Mouse (Mus musculus): Measurements from ENCODE around the gene Lrrc7. TPM values are rescaled to one million over a fixed set of nuclear protein-coding genes. Genes with fewer than 3 reads are reported as not detected.

Gene Lrrc7
- polyA plus RNA-seq, 1 experiment from 2014 or later = 0.11 TPM

GRCm38 (mm10) chr3:158093919-158094318 lies 468.1 kb downstream of the Lrrc7 start:
- no peak overlapping the region for H3K4me2 ChIP-seq (ENCODE audit: low read length)
- no peaks in the 10 kb centered on the region for H3K4me1 ChIP-seq (replicated peaks; ENCODE audit: insufficient read depth, low read length)
- no peak for TF ChIP-seq CTCF (IDR thresholded peaks at IDR 0.05; ENCODE audit: low read depth)
- DNase-seq (ENCODE audit: low spot score) (no peak), ATAC-seq (replicated peaks; ENCODE audit: low FRiP score, low read depth) (no peak)
- H3K27ac ChIP-seq = no peak overlapping the region
- H3K9me3 ChIP-seq (replicated peaks; ENCODE audit: low read length) = no peaks in the 10 kb centered on the region
- H3K27me3 ChIP-seq (ENCODE audit: insufficient read depth, low read length) = no peaks in the 10 kb centered on the region
- H3K36me3 ChIP-seq (ENCODE audit: insufficient read depth, low read length) = no peaks in the 10 kb centered on the region
- 77% methylated on average over 4 of the region's 4 CpGs for WGBS
- H3K9ac ChIP-seq (ENCODE audit: low read depth, low read length) = no peak overlapping the region
- no peak overlapping the region for H3K4me3 ChIP-seq (replicated peaks; ENCODE audit: low read depth, low read length)

- DNase-seq (ENCODE audit: low spot score) (no peak), ATAC-seq (replicated peaks; ENCODE audit: low FRiP score, low read depth) (no peak)
- Histone ChIP-seq H3K4me3 (replicated peaks; ENCODE audit: low read depth, low read length) (no peak overlapping the region), H3K4me2 (ENCODE audit: low read length) (no peak overlapping the region), H3K4me1 (replicated peaks; ENCODE audit: insufficient read depth, low read length) (no peaks in the 10 kb centered on the region), H3K27ac (no peak overlapping the region), H3K9ac (ENCODE audit: low read depth, low read length) (no peak overlapping the region), H3K36me3 (ENCODE audit: insufficient read depth, low read length) (no peaks in the 10 kb centered on the region), H3K27me3 (ENCODE audit: insufficient read depth, low read length) (no peaks in the 10 kb centered on the region), H3K9me3 (replicated peaks; ENCODE audit: low read length) (no peaks in the 10 kb centered on the region)
- 75% methylated on average over 3 of the region's 3 CpGs for WGBS
- TF ChIP-seq CTCF (IDR thresholded peaks at IDR 0.05; ENCODE audit: low read depth) = no peak
Measured at GRCm38 (mm10) chr3:158091601-158092000, 470.4 kb downstream of the Lrrc7 start.

GRCm38 (mm10) chr3:158077828-158078227 lies 484.2 kb downstream of the Lrrc7 start:
- ATAC-seq (replicated peaks; ENCODE audit: low FRiP score, low read depth) (no peak), DNase-seq (ENCODE audit: low spot score) (no peak)
- WGBS = 47% methylated on average over 5 of the region's 5 CpGs
- Histone ChIP-seq H3K9ac (ENCODE audit: low read depth, low read length) (no peak overlapping the region), H3K4me3 (replicated peaks; ENCODE audit: low read depth, low read length) (no peak overlapping the region), H3K27me3 (ENCODE audit: insufficient read depth, low read length) (no peaks in the 10 kb centered on the region), H3K9me3 (replicated peaks; ENCODE audit: low read length) (no peaks in the 10 kb centered on the region), H3K27ac (no peak overlapping the region), H3K36me3 (ENCODE audit: insufficient read depth, low read length) (no peaks in the 10 kb centered on the region), H3K4me2 (ENCODE audit: low read length) (no peak overlapping the region), H3K4me1 (replicated peaks; ENCODE audit: insufficient read depth, low read length) (no peaks in the 10 kb centered on the region)
- TF ChIP-seq CTCF (IDR thresholded peaks at IDR 0.05; ENCODE audit: low read depth) = no peak

- no peak overlapping the region for H3K4me2 ChIP-seq (ENCODE audit: low read length)
- no peak overlapping the region for H3K27ac ChIP-seq
- TF ChIP-seq CTCF (IDR thresholded peaks at IDR 0.05; ENCODE audit: low read depth) = no peak
- H3K4me1 ChIP-seq (replicated peaks; ENCODE audit: insufficient read depth, low read length) = no peaks in the 10 kb centered on the region
- H3K36me3 ChIP-seq (ENCODE audit: insufficient read depth, low read length) = no peaks in the 10 kb centered on the region
- no peak overlapping the region for H3K4me3 ChIP-seq (replicated peaks; ENCODE audit: low read depth, low read length)
- DNase-seq (ENCODE audit: low spot score) (no peak), ATAC-seq (replicated peaks; ENCODE audit: low FRiP score, low read depth) (no peak)
- no peaks in the 10 kb centered on the region for H3K27me3 ChIP-seq (ENCODE audit: insufficient read depth, low read length)
- no peaks in the 10 kb centered on the region for H3K9me3 ChIP-seq (replicated peaks; ENCODE audit: low read length)
- H3K9ac ChIP-seq (ENCODE audit: low read depth, low read length) = no peak overlapping the region
- 51% methylated on average over 1 of the region's 1 CpGs for WGBS
Measured at GRCm38 (mm10) chr3:158077380-158077772, 484.6 kb downstream of the Lrrc7 start.

- Histone ChIP-seq H3K9me3 (replicated peaks; ENCODE audit: low read length) (no peaks in the 10 kb centered on the region), H3K27me3 (ENCODE audit: insufficient read depth, low read length) (no peaks in the 10 kb centered on the region), H3K9ac (ENCODE audit: low read depth, low read length) (no peak overlapping the region), H3K4me2 (ENCODE audit: low read length) (no peak overlapping the region), H3K4me1 (replicated peaks; ENCODE audit: insufficient read depth, low read length) (no peaks in the 10 kb centered on the region), H3K4me3 (replicated peaks; ENCODE audit: low read depth, low read length) (no peak overlapping the region), H3K36me3 (ENCODE audit: insufficient read depth, low read length) (no peaks in the 10 kb centered on the region), H3K27ac (no peak overlapping the region)
- peak; percentile 76 for TF ChIP-seq CTCF (IDR thresholded peaks at IDR 0.05; ENCODE audit: low read depth)
- ATAC-seq (replicated peaks; ENCODE audit: low FRiP score, low read depth) (no peak), DNase-seq (ENCODE audit: low spot score) (peak; percentile 85)
- WGBS = 51% methylated on average over 4 of the region's 4 CpGs
Measured at GRCm38 (mm10) chr3:158076685-158077379, 485.2 kb downstream of the Lrrc7 start.

GRCm38 (mm10) chr3:158075004-158075403 lies 487.0 kb downstream of the Lrrc7 start:
- WGBS = 87% methylated on average over 2 of the region's 2 CpGs
- H3K4me3 ChIP-seq (replicated peaks; ENCODE audit: low read depth, low read length) = no peak overlapping the region
- TF ChIP-seq CTCF (IDR thresholded peaks at IDR 0.05; ENCODE audit: low read depth) = no peak
- no peaks in the 10 kb centered on the region for H3K27me3 ChIP-seq (ENCODE audit: insufficient read depth, low read length)
- H3K4me2 ChIP-seq (ENCODE audit: low read length) = no peak overlapping the region
- no peaks in the 10 kb centered on the region for H3K4me1 ChIP-seq (replicated peaks; ENCODE audit: insufficient read depth, low read length)
- no peaks in the 10 kb centered on the region for H3K36me3 ChIP-seq (ENCODE audit: insufficient read depth, low read length)
- ATAC-seq (replicated peaks; ENCODE audit: low FRiP score, low read depth) (no peak), DNase-seq (ENCODE audit: low spot score) (no peak)
- no peak overlapping the region for H3K9ac ChIP-seq (ENCODE audit: low read depth, low read length)
- H3K27ac ChIP-seq = no peak overlapping the region
- no peaks in the 10 kb centered on the region for H3K9me3 ChIP-seq (replicated peaks; ENCODE audit: low read length)
